Mouse (Mus musculus) frontal cortex, postnatal 10 days (tissue): ENCODE measurements around the gene Hbq1a.
A peak's percentile ranks its signal among the peaks of the same experiment; 100 is the strongest.

ENCODE experiments used
- DNase-seq, 2 experiments: peaks; one replicate each; pipeline ENCODE4 v3.0.0; 2022; ENCODE audit warnings: low spot score in 2 of 2, mixed read lengths in 1 of 2

The Hbq1a gene

GRCm38 (mm10) chr11:32324609-32325008 is 24.7 kb downstream of the Hbq1a start:
- peak; percentile 71 to 80 for DNase-seq

GRCm38 (mm10) chr11:32331075-32331474 is 31.2 kb downstream of the Hbq1a start:
- DNase-seq: no peak

GRCm38 (mm10) chr11:32331861-32332260 is 32.0 kb downstream of the Hbq1a start:
- DNase-seq: no peak

GRCm38 (mm10) chr11:32333235-32333634 is 33.4 kb downstream of the Hbq1a start:
- DNase-seq: no peak

- DNase-seq: no peak
Observed at GRCm38 (mm10) chr11:32336435-32336907, 36.6 kb downstream of the Hbq1a start.

- DNase-seq: no peak
Observed at GRCm38 (mm10) chr11:32339131-32339531, 39.3 kb downstream of the Hbq1a start.

GRCm38 (mm10) chr11:32340476-32341473 is 40.9 kb downstream of the Hbq1a start:
- no peak for DNase-seq

- no peak for DNase-seq
Observed at GRCm38 (mm10) chr11:32342770-32343191, 42.9 kb downstream of the Hbq1a start.

- no peak for DNase-seq
Observed at GRCm38 (mm10) chr11:32343350-32343749, 43.5 kb downstream of the Hbq1a start.

- DNase-seq: no peak
Observed at GRCm38 (mm10) chr11:32345504-32346297, 45.8 kb downstream of the Hbq1a start.

GRCm38 (mm10) chr11:32347264-32347606 is 47.4 kb downstream of the Hbq1a start:
- DNase-seq: no peak

- DNase-seq: no peak
Observed at GRCm38 (mm10) chr11:32347607-32348432, 48.0 kb downstream of the Hbq1a start, which contains the start of gene Sh3pxd2b. Sh3pxd2b (plus strand) TSS chr11:32347820.

- no peak for DNase-seq
Observed at GRCm38 (mm10) chr11:32348433-32349283, 48.8 kb downstream of the Hbq1a start.

- DNase-seq: no peak
Observed at GRCm38 (mm10) chr11:32349284-32349953, 49.5 kb downstream of the Hbq1a start.
